Mouse (Mus musculus) megakaryocyte, embryonic 14.5 days (primary cell): Measurements from ENCODE around the gene Ptpa.

Experiments
- FLI1 ChIP-seq: IDR thresholded peaks from 2 replicates; pipeline ENCODE4 v1.6.1; 2012; ENCODE audit warnings: low read length, inconsistent platforms, mixed read lengths
- GATA1 ChIP-seq: IDR thresholded peaks from 3 replicates; pipeline ENCODE4 v1.6.1; 2012; ENCODE audit warnings: mixed read lengths, low read length, inconsistent platforms, borderline replicate concordance

- TF ChIP-seq FLI1 = no peak
- TF ChIP-seq GATA1 = no peak
Observed at GRCm38 (mm10) chr2:30463341-30463761, 47.5 kb downstream of the Ptpa start.
